In the genomic region with DNA sequence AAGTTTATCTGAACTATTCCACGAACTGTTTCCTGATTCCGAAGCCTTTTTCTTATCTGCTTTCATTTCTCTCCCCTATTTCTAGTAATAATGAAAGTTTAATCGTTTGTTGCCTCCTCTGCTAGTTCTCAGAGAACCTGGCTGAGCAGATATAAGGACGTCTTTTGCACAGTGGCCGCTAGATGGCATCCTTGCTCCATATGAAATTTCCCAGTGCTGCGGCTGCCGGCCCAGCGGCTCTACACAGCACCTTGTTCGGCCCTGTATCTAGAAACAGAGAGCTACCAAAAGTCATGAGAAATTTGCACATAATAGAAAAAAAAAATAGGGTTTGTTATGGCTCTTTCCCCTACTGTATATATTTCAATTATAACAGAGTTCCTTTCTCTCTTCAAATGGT, we compare ENCODE assay signal across 9 mouse cellular contexts. TPM values are rescaled to one million over a fixed set of nuclear protein-coding genes. Genes with fewer than 3 reads are reported as not detected.
DNase-seq lines count a peak whose midpoint lies in the region; TF ChIP-seq lines count a peak whose summit lies in the region.
"Had no signal": no experiment of that assay in that cellular context is flagged by ENCODE, and none has a peak within 500 bp of the region (broad histone marks: within the 10 kb centered on the region; RNA-seq: fewer than 3 reads in every experiment).

No protein-coding gene starts in this region.

- peaks cover 100% of the 10 kb centered on the region for H3K27me3 ChIP-seq in heart, embryonic 10.5 days (ENCODE audit: insufficient read depth, poor library complexity, severe bottlenecking)

- TF ChIP-seq CTCF in lung, adult 2 months (IDR thresholded peaks at IDR 0.05; ENCODE audit: insufficient read depth, low read length) = peak; percentile 64

- DNase-seq in CD4-positive, CD25-positive, alpha-beta regulatory T cell, adult 2 months (ENCODE audit: low read depth, low spot score) = peak; percentile 93
- DNase-seq in adipocyte (ENCODE audit: low spot score) = peak; percentile 88
- DNase-seq in embryo, embryonic 11 days = peak; percentile 91
- DNase-seq in heart, embryonic 10.5 days (ENCODE audit: low spot score) = peak; percentile 87
- DNase-seq in kidney, postnatal 10 days = peak; percentile 94
- peak; percentile 80 for DNase-seq in lung, adult 2 months
- DNase-seq in right cerebral cortex, adult 2 months (ENCODE audit: low spot score in 2 of 2) = peak; percentile 82 to 90
- peak; percentile 87 for DNase-seq in urinary bladder, postnatal 14 days (ENCODE audit: low spot score)

- TF ChIP-seq POLR2A in lung, adult 2 months (IDR thresholded peaks at IDR 0.05; ENCODE audit: borderline replicate concordance, extremely low read depth, low read depth, low read length) = no peak

- no peaks in the 10 kb centered on the region for H3K36me3 ChIP-seq in heart, embryonic 10.5 days
- H3K36me3 ChIP-seq: limb, embryonic 15.5 days had no signal

- H3K27ac ChIP-seq in heart, embryonic 10.5 days = no peak overlapping the region
- H3K27ac ChIP-seq: limb, embryonic 15.5 days had no signal

- peaks cover 7% of the 10 kb centered on the region; the same call in 1 of the 2 replicates for H3K4me1 ChIP-seq in heart, embryonic 10.5 days
- H3K4me1 ChIP-seq in lung, adult 2 months (ENCODE audit: control insufficient read depth, insufficient read depth, low read length) = 0 out of 2 replicates have a peak, but pooled peaks cover 2% of the 10 kb centered on the region

- no peak overlapping the region for H3K4me3 ChIP-seq in heart, embryonic 10.5 days
- no peak overlapping the region for H3K4me3 ChIP-seq in lung, adult 2 months (replicated peaks; ENCODE audit: extremely low read depth, low read depth, low read length)
- H3K4me3 ChIP-seq: limb, embryonic 15.5 days had no signal

- under 1% methylated on average over 9 of the region's 9 CpGs for WGBS in heart, embryonic 10.5 days
- 2% methylated on average over 9 of the region's 9 CpGs for WGBS in lung, adult 2 months

- H3K9me3 ChIP-seq in heart, embryonic 10.5 days = no peaks in the 10 kb centered on the region
- H3K9me3 ChIP-seq: limb, embryonic 15.5 days had no signal

RNA-seq across cellular contexts. Expression of a gene that starts 2.9 kb away (rescaled TPM):
- 0.30 TPM in 1 of 2 replicates, not detected in the other for polyA plus RNA-seq in heart, embryonic 10.5 days (2016; fragmentation: Nextera tagmentation; extraction: Ambion mirVana)
- 0.18 and 0.44 TPM in 2 replicates for polyA plus RNA-seq in lung, adult 2 months (2012; rRNA removed)

RNA-seq across cellular contexts. Expression of a gene that starts 7.5 kb away (rescaled TPM):
- 0.75 TPM in 1 of 2 replicates, not detected in the other for polyA plus RNA-seq in heart, embryonic 10.5 days (2016; fragmentation: Nextera tagmentation; extraction: Ambion mirVana)
- polyA plus RNA-seq in lung, adult 2 months (2012; rRNA removed) = 0.14 TPM in 1 of 2 replicates, not detected in the other

RNA-seq across cellular contexts. Expression of a gene that starts 7.7 kb away (rescaled TPM):
- 0.11 and 1.3 TPM in 2 replicates for polyA plus RNA-seq in heart, embryonic 10.5 days (2016; fragmentation: Nextera tagmentation; extraction: Ambion mirVana)
- 0.52 and 1.1 TPM in 2 replicates for polyA plus RNA-seq in lung, adult 2 months (2012; rRNA removed)

RNA-seq across cellular contexts. Expression of a gene that starts 13.5 kb away (rescaled TPM):
- 0.42 and 2.2 TPM in 2 replicates for polyA plus RNA-seq in heart, embryonic 10.5 days (2016; fragmentation: Nextera tagmentation; extraction: Ambion mirVana)
- 8.1 and 8.2 TPM in 2 replicates for polyA plus RNA-seq in lung, adult 2 months (2012; rRNA removed)

RNA-seq across cellular contexts. Expression of a gene that starts 24.4 kb away (rescaled TPM):
- 1.0 and 5.2 TPM in 2 replicates for polyA plus RNA-seq in heart, embryonic 10.5 days (2016; fragmentation: Nextera tagmentation; extraction: Ambion mirVana)
- 12.1 and 15.6 TPM in 2 replicates for polyA plus RNA-seq in lung, adult 2 months (2012; rRNA removed)
